Mouse (Mus musculus): ENCODE measurements around the gene Shisa5.

DNA sequence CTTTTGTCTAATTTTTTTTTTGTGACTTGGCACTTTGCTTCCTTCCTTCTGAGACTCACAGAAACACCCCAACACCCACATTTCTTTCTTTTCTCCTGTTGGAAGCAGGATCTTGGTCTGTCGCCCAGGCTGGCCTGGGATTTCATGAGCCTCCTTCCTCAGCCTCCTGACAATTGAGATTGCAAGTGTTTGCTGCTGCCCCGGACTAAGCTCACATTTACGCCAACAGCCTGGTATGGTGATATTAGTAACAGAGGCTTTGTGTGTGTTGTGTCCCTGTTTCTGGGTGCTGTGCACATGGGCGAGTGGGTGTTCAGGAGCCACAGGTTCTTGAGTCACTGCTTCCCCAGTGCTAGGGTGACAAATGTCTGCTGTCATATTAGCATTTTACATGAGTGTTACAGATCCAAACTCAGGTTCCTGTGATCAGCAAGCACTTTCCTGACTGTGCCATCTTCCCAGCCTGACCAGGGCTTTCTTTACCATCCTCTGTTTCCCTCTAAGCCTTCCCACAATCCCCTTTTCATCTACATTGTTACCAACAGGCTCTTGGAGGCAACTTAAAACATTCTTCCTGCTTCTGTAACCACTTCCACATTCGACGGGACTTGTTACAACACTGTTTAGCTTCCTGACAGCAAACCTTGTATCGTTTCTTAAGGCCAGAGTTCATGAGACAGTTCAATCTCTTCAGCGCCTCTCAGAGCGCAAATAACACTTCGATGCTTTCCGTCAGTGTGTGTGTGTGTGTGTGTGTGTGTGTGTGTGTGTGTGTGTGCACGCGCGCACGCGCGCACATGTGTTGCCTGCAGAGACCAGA, 15.3 kb upstream of the Shisa5 start:
- no peak for TF ChIP-seq POLR2A (IDR thresholded peaks at IDR 0.05; ENCODE audit: insufficient read length, low read depth)
- TF ChIP-seq MYOG (IDR thresholded peaks at IDR 0.05; ENCODE audit: control insufficient read depth in 1 of 3, insufficient read depth in 1 of 3, insufficient read length in 2 of 3, low read depth in 2 of 3): no peak
- no peak for TF ChIP-seq USF1 (IDR thresholded peaks at IDR 0.05; ENCODE audit: low read depth)
- TF ChIP-seq E2F4 (IDR thresholded peaks at IDR 0.05; ENCODE audit: insufficient read depth): no peak
- no peak for TF ChIP-seq TCF12 (IDR thresholded peaks at IDR 0.05; ENCODE audit: insufficient read depth, poor library complexity, severe bottlenecking)
- TF ChIP-seq CEBPB (IDR thresholded peaks at IDR 0.05; ENCODE audit: insufficient read depth, poor library complexity, severe bottlenecking): no peak
- no peak for TF ChIP-seq POLR2AphosphoS2 (IDR thresholded peaks at IDR 0.05; ENCODE audit: insufficient read length, low read depth)
- no peak for TF ChIP-seq TCF3 (IDR thresholded peaks at IDR 0.05; ENCODE audit: insufficient read length, low read depth)
- no peak for TF ChIP-seq MAX (IDR thresholded peaks at IDR 0.05; ENCODE audit: low read depth)
- TF ChIP-seq SRF (IDR thresholded peaks at IDR 0.05; ENCODE audit: control insufficient read depth, insufficient read length, low read depth): no peak
